Mouse (Mus musculus): Measurements from ENCODE around the gene Exoc3l2. TPM values are rescaled to one million over a fixed set of nuclear protein-coding genes. Genes with fewer than 3 reads are reported as not detected.
A peak's percentile ranks its signal among the peaks of the same experiment; 100 is the strongest.

Exoc3l2 gene
- 2.2 and 3.8 TPM in 2 replicates for total RNA-seq (2017)

DNA sequence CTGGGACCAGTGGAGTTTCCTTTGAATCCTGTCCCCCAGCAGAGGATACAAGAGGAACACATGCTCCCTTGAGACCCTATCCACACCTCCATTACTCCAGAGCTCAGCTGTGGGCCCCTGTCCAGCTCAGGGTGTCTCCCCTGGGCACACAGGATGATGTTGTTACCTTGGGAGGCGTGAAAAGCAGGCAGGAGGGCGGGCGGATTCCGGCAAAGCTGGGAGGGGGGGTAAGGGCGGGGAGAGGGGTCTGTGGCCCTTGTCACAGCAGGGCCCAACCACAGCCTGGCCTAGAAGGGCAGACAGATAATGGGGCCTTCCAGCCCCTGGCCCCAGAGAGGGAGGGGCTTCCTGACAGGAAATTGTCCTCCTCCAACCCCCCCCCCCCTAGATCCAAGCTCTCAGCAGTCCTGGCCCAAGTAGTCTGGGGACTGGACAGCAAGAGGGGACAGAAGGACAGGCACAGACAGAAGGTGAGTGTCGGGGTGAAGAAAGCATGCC, at the start of gene Exoc3l2:
Gene Exoc3l2, plus strand, starts transcription at position 448 of the 498 bp plus-strand sequence.
- ATAC-seq (replicated peaks in 1 of 2; ENCODE audit: insufficient read depth in 1 of 2, low FRiP score in 2 of 2, low TSS enrichment in 1 of 2, low read depth in 1 of 2, poor library complexity in 2 of 2, severe bottlenecking in 2 of 2): no peak

DNA sequence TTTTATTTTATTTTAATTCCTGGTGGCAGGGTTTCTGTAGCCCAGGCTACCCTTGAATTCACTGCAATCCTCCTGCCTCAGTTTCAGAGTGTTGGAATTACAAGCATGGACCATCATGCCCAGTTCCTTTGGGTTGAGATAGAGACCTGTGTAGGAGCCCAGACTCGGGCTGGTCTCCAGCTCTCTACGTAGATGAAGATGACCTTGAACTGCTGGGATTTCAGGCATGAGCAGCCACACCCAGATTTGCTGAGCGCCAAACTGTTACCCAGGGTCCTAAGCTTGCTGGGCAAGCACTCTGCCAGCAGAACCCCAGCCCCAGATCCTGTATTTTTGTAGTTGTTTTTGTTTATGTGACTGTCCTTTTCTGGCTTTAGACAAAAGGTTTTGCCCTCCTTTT, 49.6 kb upstream of the Exoc3l2 start:
- no peak for ATAC-seq (replicated peaks in 1 of 2; ENCODE audit: insufficient read depth in 1 of 2, low FRiP score in 2 of 2, low TSS enrichment in 1 of 2, low read depth in 1 of 2, poor library complexity in 2 of 2, severe bottlenecking in 2 of 2)

DNA sequence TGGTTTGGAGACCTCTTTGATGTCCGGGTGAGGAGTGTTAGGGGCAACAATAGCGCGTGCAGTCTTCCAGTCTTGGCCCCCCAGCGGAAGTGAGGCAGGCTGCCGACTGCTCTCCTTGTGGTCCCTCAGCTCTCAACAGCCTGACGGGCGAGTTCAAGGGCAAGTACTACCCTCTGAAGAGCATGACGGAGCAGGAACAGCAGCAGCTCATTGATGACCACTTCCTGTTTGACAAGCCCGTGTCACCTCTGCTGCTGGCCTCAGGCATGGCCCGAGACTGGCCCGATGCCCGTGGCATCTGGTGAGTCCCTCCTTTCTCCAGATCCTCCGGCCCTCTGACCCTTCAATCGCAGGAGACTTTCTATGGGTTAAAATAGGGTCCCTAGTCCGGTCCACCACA, 46.5 kb upstream of the Exoc3l2 start:
- ATAC-seq (replicated peaks in 1 of 2; ENCODE audit: insufficient read depth in 1 of 2, low FRiP score in 2 of 2, low TSS enrichment in 1 of 2, low read depth in 1 of 2, poor library complexity in 2 of 2, severe bottlenecking in 2 of 2): no peak

DNA sequence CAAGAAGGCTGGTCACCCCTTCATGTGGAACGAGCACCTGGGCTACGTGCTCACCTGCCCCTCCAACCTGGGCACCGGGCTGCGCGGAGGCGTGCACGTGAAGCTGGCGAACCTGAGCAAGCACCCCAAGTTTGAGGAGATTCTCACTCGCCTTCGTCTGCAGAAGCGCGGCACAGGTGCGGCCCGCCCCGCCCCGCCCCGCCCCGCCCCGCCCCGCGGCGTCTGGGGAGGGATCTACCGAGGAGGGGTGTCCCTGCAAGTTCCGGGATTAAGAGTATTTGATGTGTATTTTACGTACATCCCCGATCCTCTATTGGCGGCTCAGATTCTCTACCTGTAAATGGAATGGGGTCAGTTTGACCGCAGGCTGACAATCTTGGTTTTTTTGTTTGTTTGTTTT, 43.0 kb upstream of the Exoc3l2 start:
- no peak for ATAC-seq (replicated peaks in 1 of 2; ENCODE audit: insufficient read depth in 1 of 2, low FRiP score in 2 of 2, low TSS enrichment in 1 of 2, low read depth in 1 of 2, poor library complexity in 2 of 2, severe bottlenecking in 2 of 2)

DNA sequence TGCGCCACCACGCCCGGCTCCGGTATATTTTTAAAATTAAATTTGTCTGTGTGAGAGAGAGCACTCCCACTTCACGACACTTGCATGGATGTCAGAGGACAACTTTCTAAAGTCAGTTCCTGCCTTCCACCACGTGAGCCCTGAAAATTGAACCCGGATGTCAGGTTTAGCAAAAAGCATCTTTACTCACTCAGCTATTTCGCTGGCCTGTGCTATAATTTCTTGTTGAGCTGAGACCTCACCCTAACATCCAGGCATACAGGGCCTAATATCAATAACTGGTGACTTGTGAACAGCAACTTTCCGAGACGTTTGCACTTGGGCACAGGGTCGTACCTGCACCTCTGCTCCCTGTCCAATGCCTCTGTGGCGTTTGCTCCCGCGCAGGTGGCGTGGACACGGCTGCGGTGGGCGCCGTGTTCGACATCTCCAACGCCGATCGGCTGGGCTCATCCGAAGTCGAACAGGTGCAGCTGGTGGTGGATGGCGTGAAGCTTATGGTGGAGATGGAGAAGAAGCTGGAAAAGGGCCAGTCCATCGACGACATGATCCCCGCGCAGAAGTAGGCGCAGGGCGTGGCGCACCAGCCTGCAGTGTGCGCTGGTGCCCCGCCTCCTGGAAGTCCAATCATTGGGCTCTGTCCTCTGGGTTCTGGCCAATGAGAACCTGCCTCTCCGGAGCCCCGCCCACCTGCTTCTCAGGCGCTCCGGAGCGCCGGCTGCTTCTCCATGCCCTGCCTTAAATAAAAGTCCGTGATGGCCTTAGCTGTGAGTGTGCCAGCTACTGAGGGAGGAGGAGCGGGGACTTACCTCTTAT, 42.1 kb upstream of the Exoc3l2 start:
- ATAC-seq (replicated peaks in 1 of 2; ENCODE audit: insufficient read depth in 1 of 2, low FRiP score in 2 of 2, low TSS enrichment in 1 of 2, low read depth in 1 of 2, poor library complexity in 2 of 2, severe bottlenecking in 2 of 2): peak; percentile 96 to 97

DNA sequence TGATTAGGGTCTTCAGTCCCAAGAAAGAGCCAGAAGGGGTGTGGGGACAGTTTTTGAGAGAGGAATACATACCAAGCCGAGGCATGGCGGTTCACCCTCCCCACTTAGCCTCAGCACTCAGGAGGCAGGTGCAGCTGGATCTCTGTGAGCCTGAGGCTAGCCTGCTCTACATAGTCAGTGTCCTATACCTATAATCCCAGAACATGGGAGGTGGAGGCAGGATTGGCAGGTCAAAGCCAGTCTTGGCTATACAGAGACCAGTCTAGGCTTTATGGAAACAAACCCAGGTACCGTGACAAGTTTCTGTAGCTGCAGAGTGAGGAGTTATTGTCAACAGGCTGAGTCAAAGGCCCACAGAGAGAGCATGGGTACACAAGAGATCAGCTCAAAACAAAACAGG, 40.0 kb upstream of the Exoc3l2 start:
- no peak for ATAC-seq (replicated peaks in 1 of 2; ENCODE audit: insufficient read depth in 1 of 2, low FRiP score in 2 of 2, low TSS enrichment in 1 of 2, low read depth in 1 of 2, poor library complexity in 2 of 2, severe bottlenecking in 2 of 2)

DNA sequence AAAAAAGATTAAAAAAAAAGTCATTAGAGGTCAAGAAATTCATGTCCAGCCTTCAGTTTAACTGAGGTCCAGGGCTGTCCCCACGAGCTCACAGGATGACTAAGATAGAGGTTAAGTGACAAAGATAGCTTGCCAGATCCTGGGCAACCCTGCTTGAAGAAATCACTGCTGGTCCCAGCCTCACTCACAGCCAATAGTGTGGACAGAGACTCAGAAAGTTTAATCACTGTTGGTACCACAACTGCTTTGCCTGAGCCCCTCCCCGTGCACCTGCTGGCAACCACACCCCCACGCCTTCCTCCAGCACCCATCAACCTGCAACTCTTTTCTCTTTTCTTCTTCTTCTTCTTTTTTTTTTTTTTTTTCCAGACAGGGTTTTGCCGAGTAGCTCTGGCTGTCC, 39.1 kb upstream of the Exoc3l2 start:
- no peak for ATAC-seq (replicated peaks in 1 of 2; ENCODE audit: insufficient read depth in 1 of 2, low FRiP score in 2 of 2, low TSS enrichment in 1 of 2, low read depth in 1 of 2, poor library complexity in 2 of 2, severe bottlenecking in 2 of 2)

DNA sequence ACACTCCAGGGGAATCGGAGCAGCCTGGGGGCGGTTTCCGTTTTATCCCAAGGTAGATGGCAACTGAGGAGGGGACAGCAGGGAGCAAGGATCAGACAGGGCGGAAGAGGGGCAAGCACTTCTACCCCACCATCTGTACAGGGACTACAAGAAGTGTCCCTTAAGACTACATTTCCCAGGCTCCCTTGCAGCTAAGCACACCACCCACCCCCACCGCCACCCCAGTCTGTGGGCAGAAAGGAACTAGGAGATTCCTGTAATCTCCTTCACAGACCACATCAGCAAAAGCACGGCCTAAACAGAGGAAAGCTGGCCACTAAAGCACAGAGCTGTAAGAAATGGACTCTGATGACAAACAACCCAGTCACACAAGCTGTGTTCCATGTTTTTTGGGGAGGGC, 36.8 kb upstream of the Exoc3l2 start:
- ATAC-seq (replicated peaks in 1 of 2; ENCODE audit: insufficient read depth in 1 of 2, low FRiP score in 2 of 2, low TSS enrichment in 1 of 2, low read depth in 1 of 2, poor library complexity in 2 of 2, severe bottlenecking in 2 of 2): no peak

DNA sequence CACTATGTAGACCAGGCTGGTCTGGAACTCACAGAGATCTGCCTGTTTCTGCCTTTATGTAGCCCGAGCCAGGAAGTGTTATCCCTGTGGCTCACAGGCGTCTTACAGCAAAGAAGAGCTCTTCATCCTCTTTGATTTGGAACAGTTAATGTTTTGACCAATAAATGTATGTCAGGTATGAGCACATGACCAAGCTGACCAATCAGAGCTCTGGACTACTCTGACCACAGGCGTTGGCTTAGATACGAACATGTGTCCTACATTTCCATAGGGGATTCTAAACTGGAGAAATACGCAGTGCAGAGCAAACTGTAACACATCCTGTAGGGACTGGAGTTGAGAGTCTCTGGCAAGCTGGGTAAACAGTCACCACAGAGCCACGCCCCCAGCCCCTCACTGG, 36.2 kb upstream of the Exoc3l2 start:
- ATAC-seq (replicated peaks in 1 of 2; ENCODE audit: insufficient read depth in 1 of 2, low FRiP score in 2 of 2, low TSS enrichment in 1 of 2, low read depth in 1 of 2, poor library complexity in 2 of 2, severe bottlenecking in 2 of 2): no peak

DNA sequence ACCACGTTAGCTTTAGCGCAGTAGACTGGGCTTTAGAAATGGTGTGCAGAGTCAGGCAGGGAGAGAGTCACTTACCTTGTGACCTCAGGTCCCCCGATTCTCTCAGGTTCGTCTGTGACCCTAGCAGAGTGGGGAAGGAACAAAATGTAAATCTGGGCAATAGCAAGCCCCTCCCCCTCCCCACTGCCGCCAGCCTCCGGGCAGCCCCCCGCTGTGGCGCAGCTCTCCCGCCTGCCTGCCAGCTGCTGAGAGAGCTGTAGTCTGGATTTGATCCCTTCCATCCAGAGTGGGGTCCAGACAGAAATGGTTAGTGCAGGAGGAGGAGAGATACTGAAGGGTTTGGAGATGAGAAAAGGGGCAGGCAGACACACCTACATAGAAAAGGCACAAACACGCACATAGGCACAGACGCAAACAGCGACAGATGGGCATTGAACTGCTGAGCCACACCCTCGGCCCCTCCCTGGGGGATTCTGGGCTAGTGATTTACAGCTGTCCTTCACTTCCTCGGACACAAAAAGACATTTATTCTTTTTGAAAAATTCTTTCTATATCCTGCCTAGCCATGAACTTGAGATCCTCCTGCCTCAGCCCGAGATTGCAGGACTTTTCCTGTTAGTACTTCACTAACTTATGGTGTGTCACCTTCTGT, 35.0 kb upstream of the Exoc3l2 start:
- no peak for ATAC-seq (replicated peaks in 1 of 2; ENCODE audit: insufficient read depth in 1 of 2, low FRiP score in 2 of 2, low TSS enrichment in 1 of 2, low read depth in 1 of 2, poor library complexity in 2 of 2, severe bottlenecking in 2 of 2)

DNA sequence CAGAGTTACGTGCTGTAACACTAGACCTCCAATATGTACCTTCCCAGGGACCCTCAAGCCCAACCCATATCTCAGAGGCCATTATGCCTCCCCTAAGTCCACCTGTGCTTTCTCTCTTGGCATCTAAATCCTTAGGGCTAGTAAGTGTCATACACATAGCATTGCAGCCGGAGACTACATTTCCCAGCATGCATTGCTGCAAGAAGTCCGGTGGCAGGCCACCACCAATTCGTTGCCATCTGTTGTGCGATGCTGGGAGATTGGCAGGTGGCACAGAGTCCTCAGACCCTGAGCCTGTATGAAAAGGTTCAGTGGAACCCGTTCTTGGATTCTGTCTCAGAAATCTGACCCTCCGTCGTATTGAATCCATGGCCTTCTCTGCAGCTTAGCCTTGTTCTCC, 33.4 kb upstream of the Exoc3l2 start:
- ATAC-seq (replicated peaks in 1 of 2; ENCODE audit: insufficient read depth in 1 of 2, low FRiP score in 2 of 2, low TSS enrichment in 1 of 2, low read depth in 1 of 2, poor library complexity in 2 of 2, severe bottlenecking in 2 of 2): no peak

DNA sequence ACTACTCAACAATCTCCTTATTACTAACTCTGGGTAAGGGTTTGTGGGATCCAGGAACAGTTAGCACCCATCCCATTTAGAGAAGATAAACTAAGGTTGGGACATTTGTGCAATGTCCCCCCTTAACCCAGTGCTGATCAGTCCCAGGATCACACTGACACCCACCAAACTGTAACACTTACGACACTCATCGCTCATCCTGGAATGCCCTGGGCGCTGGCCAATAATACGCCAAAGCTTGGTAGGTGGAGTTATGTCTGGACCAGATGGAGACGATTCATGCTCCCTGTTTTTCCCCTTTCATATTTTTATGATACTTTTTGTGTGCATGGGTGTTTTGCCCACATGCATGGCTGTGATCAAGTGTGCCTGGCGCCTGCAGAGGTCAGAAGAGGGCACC, 32.7 kb upstream of the Exoc3l2 start:
- ATAC-seq (replicated peaks in 1 of 2; ENCODE audit: insufficient read depth in 1 of 2, low FRiP score in 2 of 2, low TSS enrichment in 1 of 2, low read depth in 1 of 2, poor library complexity in 2 of 2, severe bottlenecking in 2 of 2): no peak

DNA sequence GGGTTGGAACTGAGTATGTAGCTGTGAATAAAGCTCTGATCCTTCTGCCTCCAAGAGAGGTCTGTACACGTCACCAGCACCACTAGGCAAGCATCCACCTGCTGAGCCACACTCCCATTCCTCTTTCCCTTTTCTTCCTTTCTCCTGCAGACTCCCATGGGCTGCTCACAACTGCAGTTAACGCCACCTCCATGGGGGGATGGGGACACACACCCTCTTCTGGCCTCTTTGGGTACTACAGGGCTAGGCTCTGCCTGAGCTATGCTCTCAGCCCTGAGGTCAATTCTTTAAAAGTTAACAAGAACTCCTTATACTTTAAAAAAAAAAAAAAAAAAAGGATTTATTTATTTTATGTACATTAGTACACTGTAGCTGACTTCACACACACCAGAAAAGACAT, 30.7 kb upstream of the Exoc3l2 start:
- ATAC-seq (replicated peaks in 1 of 2; ENCODE audit: insufficient read depth in 1 of 2, low FRiP score in 2 of 2, low TSS enrichment in 1 of 2, low read depth in 1 of 2, poor library complexity in 2 of 2, severe bottlenecking in 2 of 2): no peak

DNA sequence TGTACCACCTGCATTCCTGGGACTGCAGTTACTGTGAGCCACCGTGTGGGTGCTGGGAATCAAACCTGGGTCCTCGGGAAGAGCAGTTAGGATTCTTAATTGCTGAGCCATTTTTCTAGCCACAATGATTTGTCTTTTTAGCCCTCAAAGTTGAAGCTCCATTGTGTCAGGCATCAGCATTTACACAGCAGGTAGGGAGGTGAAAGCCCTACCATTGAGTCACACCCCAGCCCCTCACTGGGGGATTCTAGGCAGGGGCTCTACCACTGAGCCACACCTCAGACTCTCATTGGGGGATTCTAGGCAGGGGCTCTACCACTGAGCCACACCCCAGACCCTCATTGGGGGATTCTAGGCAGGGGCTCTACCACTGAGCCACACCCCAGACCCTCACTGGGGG, 26.9 kb upstream of the Exoc3l2 start:
- no peak for ATAC-seq (replicated peaks in 1 of 2; ENCODE audit: insufficient read depth in 1 of 2, low FRiP score in 2 of 2, low TSS enrichment in 1 of 2, low read depth in 1 of 2, poor library complexity in 2 of 2, severe bottlenecking in 2 of 2)

DNA sequence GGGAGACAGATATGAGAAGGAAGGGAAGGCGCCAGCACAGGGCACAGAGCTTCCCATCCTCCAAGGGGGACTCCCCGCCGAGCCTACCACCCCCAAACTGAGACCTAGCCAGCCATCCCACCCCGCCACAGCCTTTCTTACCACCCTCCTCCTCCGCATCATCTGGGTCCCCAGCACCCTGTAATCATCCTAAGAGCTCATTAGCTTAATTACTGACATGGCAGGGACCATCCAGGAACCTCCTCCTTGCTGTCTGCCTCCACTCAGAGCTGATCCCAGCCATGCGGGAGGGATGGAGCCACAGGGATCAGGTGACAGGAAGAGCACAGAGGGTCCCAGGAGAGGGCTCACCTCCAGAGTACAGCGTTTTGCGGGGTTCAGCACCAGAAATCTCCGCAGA, 26.1 kb upstream of the Exoc3l2 start:
- no peak for ATAC-seq (replicated peaks in 1 of 2; ENCODE audit: insufficient read depth in 1 of 2, low FRiP score in 2 of 2, low TSS enrichment in 1 of 2, low read depth in 1 of 2, poor library complexity in 2 of 2, severe bottlenecking in 2 of 2)

DNA sequence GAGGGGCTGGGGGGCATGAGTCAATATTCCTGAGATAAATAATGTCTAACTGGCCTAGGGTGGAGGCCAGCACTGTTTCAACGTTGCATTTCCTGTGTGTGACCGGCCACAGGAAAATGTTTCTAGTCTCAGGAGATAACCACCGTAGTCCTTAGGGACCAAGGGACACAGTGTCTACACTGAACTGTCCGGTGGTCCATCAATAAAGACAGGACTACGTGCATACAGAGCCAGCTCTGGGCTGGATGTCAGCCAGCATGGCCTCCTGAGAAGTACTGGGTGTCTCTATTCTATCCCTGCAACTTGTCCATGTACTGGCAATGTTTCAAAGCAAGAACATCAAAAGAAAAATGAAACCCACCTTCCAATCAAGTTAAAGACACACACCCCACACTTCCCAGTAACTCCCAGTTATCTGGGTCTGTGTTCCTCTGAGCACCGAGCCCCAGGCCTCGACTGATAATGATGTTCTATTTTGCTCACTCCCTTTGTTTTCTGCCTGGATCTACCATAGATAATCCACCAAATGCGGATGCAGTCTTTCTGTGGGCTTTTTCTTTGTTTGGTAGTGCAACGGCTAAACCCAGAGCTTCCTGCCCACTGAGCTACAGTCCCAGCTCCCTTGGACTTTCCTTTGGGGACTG, 21.6 kb upstream of the Exoc3l2 start:
- ATAC-seq (replicated peaks in 1 of 2; ENCODE audit: insufficient read depth in 1 of 2, low FRiP score in 2 of 2, low TSS enrichment in 1 of 2, low read depth in 1 of 2, poor library complexity in 2 of 2, severe bottlenecking in 2 of 2): no peak

DNA sequence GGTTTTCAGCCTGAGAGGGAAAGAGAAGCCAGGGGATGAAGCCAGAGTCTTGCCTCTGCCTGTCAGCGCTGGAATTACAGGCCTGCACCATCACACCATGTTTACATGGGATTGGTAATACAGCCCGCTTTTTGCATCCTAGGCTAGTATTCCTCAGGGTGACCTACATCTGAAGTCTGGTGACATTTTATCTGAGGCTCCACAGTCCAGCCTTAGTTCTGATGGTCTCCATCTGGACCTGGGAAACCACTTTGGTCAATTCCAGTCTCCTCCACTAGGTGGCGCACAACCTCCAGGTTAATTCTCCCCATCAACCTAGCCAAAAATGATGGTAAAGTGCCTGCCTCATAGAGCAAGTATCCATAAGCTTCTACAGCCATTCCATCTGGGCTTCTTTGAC, 19.8 kb upstream of the Exoc3l2 start:
- ATAC-seq (replicated peaks in 1 of 2; ENCODE audit: insufficient read depth in 1 of 2, low FRiP score in 2 of 2, low TSS enrichment in 1 of 2, low read depth in 1 of 2, poor library complexity in 2 of 2, severe bottlenecking in 2 of 2): peak; percentile 49 to 73; a peak in 1 of 4 replicates

DNA sequence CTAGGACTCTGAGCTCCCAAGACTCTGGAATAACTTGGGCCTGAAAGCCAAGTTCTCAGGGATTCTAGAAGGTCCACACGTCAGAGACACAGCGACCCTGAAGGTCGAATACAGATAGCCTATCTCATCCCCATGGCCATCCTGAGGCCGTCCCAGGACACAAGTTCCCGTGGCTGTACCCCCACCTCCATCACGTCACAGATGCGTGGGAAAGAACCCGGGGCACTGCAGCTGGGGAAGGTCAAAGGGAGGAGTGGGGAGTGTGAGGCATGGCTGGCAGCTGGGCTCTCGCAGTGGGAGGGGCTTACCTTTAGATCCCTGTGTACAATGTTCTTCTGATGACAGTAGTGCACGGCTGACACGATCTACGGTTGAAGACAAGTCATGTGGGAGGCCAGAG, 18.3 kb upstream of the Exoc3l2 start:
- ATAC-seq (replicated peaks in 1 of 2; ENCODE audit: insufficient read depth in 1 of 2, low FRiP score in 2 of 2, low TSS enrichment in 1 of 2, low read depth in 1 of 2, poor library complexity in 2 of 2, severe bottlenecking in 2 of 2): no peak

Measured in hematopoietic stem cell, adult 5-6 weeks (primary cell).